Mouse (Mus musculus): Measurements from ENCODE around the gene Pdcd6ip. TPM values are rescaled to one million over a fixed set of nuclear protein-coding genes. Genes with fewer than 3 reads are reported as not detected.

Gene Pdcd6ip
- polyA plus RNA-seq, 1 experiment = 56.3 TPM

DNA sequence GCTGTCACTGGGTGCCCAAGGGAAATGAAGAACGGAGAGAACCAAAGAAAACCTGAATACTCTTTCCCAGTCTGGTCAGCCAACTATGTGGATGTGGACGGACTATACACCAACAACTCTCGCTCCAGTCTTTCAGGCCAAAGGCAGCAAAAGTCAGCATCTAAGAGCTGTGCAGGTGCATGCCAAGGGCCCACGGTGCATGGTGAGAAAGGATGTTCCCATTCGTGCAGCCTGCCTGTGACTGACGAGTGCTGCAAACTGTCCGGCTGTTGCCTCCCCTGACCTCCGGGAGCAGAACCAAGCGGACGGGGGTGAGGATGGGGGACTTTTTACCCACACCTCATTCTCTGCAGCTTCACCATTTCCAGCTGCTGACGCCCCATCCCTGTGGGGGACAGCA is 78.9 kb downstream of the Pdcd6ip start:
- H3K4me2 ChIP-seq (ENCODE audit: low read depth) = no peak overlapping the region
- no peak for TF ChIP-seq MAX (IDR thresholded peaks at IDR 0.05; ENCODE audit: low read depth)
- no peak for TF ChIP-seq MYOG (IDR thresholded peaks at IDR 0.05; ENCODE audit: control insufficient read depth in 1 of 3, insufficient read depth in 1 of 3, insufficient read length in 2 of 3, low read depth in 2 of 3)
- no peak for TF ChIP-seq POLR2A (IDR thresholded peaks at IDR 0.05; ENCODE audit: insufficient read length, low read depth)
- no peak for TF ChIP-seq USF1 (IDR thresholded peaks at IDR 0.05; ENCODE audit: low read depth)
- TF ChIP-seq TCF12 (IDR thresholded peaks at IDR 0.05; ENCODE audit: insufficient read depth, poor library complexity, severe bottlenecking) = no peak
- no peak for TF ChIP-seq SRF (IDR thresholded peaks at IDR 0.05; ENCODE audit: control insufficient read depth, insufficient read length, low read depth)
- no peak for TF ChIP-seq CEBPB (IDR thresholded peaks at IDR 0.05; ENCODE audit: insufficient read depth, poor library complexity, severe bottlenecking)
- TF ChIP-seq E2F4 (IDR thresholded peaks at IDR 0.05; ENCODE audit: insufficient read depth) = no peak
- TF ChIP-seq TCF3 (IDR thresholded peaks at IDR 0.05; ENCODE audit: insufficient read length, low read depth) = no peak
- TF ChIP-seq REST (IDR thresholded peaks at IDR 0.05; ENCODE audit: insufficient read depth, insufficient read length) = no peak
- TF ChIP-seq POLR2AphosphoS2 (IDR thresholded peaks at IDR 0.05; ENCODE audit: insufficient read length, low read depth) = no peak
- no peak for TF ChIP-seq MYOD1 (IDR thresholded peaks at IDR 0.05; ENCODE audit: control insufficient read depth in 1 of 3, insufficient read length in 2 of 3, low read depth in 2 of 3)
- H3ac ChIP-seq (ENCODE audit: control insufficient read depth, insufficient read length) = no peak overlapping the region
- H3K4me3 ChIP-seq = no peak overlapping the region
- no peaks in the 10 kb centered on the region for H3K36me3 ChIP-seq (ENCODE audit: control insufficient read depth, insufficient read depth)
- no peaks in the 10 kb centered on the region for H3K79me2 ChIP-seq (ENCODE audit: control insufficient read depth, insufficient read depth)
- H3K27me3 ChIP-seq (ENCODE audit: control insufficient read depth, insufficient read depth, insufficient read length) = no peaks in the 10 kb centered on the region

DNA sequence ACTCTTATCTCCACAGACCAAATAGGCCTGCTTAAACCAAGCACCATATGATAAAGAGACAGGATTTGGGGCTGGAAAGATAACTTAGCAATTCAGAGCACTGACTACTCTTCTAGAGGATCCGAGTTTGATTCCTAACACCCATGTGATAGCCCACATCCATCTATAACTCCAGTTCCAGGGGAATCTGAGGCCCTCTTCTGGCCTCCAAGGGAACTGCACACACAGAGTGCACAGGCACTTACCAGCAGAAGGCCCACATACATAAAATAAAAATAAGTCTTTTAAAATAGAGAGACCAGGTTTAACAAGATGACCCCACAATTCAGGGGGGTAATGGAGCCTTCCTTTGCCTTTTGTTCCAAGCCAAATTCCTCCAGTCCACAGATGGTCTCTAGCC is 79.3 kb downstream of the Pdcd6ip start:
- no peak for TF ChIP-seq E2F4 (IDR thresholded peaks at IDR 0.05; ENCODE audit: insufficient read depth)
- no peak for TF ChIP-seq TCF3 (IDR thresholded peaks at IDR 0.05; ENCODE audit: insufficient read length, low read depth)
- TF ChIP-seq POLR2A (IDR thresholded peaks at IDR 0.05; ENCODE audit: insufficient read length, low read depth) = no peak
- TF ChIP-seq MYOG (IDR thresholded peaks at IDR 0.05; ENCODE audit: control insufficient read depth in 1 of 3, insufficient read depth in 1 of 3, insufficient read length in 2 of 3, low read depth in 2 of 3) = no peak
- TF ChIP-seq CEBPB (IDR thresholded peaks at IDR 0.05; ENCODE audit: insufficient read depth, poor library complexity, severe bottlenecking) = no peak
- no peak for TF ChIP-seq USF1 (IDR thresholded peaks at IDR 0.05; ENCODE audit: low read depth)
- no peak for TF ChIP-seq REST (IDR thresholded peaks at IDR 0.05; ENCODE audit: insufficient read depth, insufficient read length)
- no peak for TF ChIP-seq MAX (IDR thresholded peaks at IDR 0.05; ENCODE audit: low read depth)
- TF ChIP-seq MYOD1 (IDR thresholded peaks at IDR 0.05; ENCODE audit: control insufficient read depth in 1 of 3, insufficient read length in 2 of 3, low read depth in 2 of 3) = no peak
- TF ChIP-seq SRF (IDR thresholded peaks at IDR 0.05; ENCODE audit: control insufficient read depth, insufficient read length, low read depth) = no peak
- TF ChIP-seq TCF12 (IDR thresholded peaks at IDR 0.05; ENCODE audit: insufficient read depth, poor library complexity, severe bottlenecking) = no peak
- TF ChIP-seq POLR2AphosphoS2 (IDR thresholded peaks at IDR 0.05; ENCODE audit: insufficient read length, low read depth) = no peak
- no peak overlapping the region for H3K4me3 ChIP-seq
- no peaks in the 10 kb centered on the region for H3K36me3 ChIP-seq (ENCODE audit: control insufficient read depth, insufficient read depth)
- no peak overlapping the region for H3K4me2 ChIP-seq (ENCODE audit: low read depth)
- H3K27me3 ChIP-seq (ENCODE audit: control insufficient read depth, insufficient read depth, insufficient read length) = no peaks in the 10 kb centered on the region
- H3ac ChIP-seq (ENCODE audit: control insufficient read depth, insufficient read length) = no peak overlapping the region
- H3K79me2 ChIP-seq (ENCODE audit: control insufficient read depth, insufficient read depth) = no peaks in the 10 kb centered on the region

DNA sequence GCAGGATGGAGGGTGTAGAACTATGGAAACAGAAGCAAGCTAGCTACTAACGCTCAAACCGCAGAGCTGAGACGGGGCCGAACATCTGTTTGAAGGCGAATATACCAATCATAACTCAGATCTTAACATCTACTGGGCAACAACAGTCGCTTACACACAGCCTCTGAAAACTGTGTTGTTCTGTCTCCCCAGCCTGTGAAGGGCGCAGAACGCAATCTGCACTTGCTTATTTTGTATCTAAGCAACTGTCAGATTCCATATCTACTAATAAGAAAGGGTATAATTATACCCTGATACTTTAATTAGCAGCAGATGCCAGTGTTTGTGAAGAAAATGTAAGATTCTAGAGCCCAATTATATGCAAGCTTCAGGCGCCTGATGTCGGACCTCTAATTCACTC is 81.3 kb downstream of the Pdcd6ip start:
- Histone ChIP-seq H3K4me2 (ENCODE audit: low read depth) (no peak overlapping the region), H3K36me3 (ENCODE audit: control insufficient read depth, insufficient read depth) (no peaks in the 10 kb centered on the region), H3K27me3 (ENCODE audit: control insufficient read depth, insufficient read depth, insufficient read length) (no peaks in the 10 kb centered on the region), H3ac (ENCODE audit: control insufficient read depth, insufficient read length) (no peak overlapping the region), H3K79me2 (ENCODE audit: control insufficient read depth, insufficient read depth) (no peaks in the 10 kb centered on the region), H3K4me3 (no peak overlapping the region)
- TF ChIP-seq TCF12 (IDR thresholded peaks at IDR 0.05; ENCODE audit: insufficient read depth, poor library complexity, severe bottlenecking) (no peak), MYOD1 (IDR thresholded peaks at IDR 0.05; ENCODE audit: control insufficient read depth in 1 of 3, insufficient read length in 2 of 3, low read depth in 2 of 3) (no peak), POLR2AphosphoS2 (IDR thresholded peaks at IDR 0.05; ENCODE audit: insufficient read length, low read depth) (no peak), E2F4 (IDR thresholded peaks at IDR 0.05; ENCODE audit: insufficient read depth) (no peak), TCF3 (IDR thresholded peaks at IDR 0.05; ENCODE audit: insufficient read length, low read depth) (no peak), USF1 (IDR thresholded peaks at IDR 0.05; ENCODE audit: low read depth) (no peak), MYOG (IDR thresholded peaks at IDR 0.05; ENCODE audit: control insufficient read depth in 1 of 3, insufficient read depth in 1 of 3, insufficient read length in 2 of 3, low read depth in 2 of 3) (no peak), CEBPB (IDR thresholded peaks at IDR 0.05; ENCODE audit: insufficient read depth, poor library complexity, severe bottlenecking) (no peak), REST (IDR thresholded peaks at IDR 0.05; ENCODE audit: insufficient read depth, insufficient read length) (no peak), MAX (IDR thresholded peaks at IDR 0.05; ENCODE audit: low read depth) (no peak), POLR2A (IDR thresholded peaks at IDR 0.05; ENCODE audit: insufficient read length, low read depth) (no peak), SRF (IDR thresholded peaks at IDR 0.05; ENCODE audit: control insufficient read depth, insufficient read length, low read depth) (no peak)

DNA sequence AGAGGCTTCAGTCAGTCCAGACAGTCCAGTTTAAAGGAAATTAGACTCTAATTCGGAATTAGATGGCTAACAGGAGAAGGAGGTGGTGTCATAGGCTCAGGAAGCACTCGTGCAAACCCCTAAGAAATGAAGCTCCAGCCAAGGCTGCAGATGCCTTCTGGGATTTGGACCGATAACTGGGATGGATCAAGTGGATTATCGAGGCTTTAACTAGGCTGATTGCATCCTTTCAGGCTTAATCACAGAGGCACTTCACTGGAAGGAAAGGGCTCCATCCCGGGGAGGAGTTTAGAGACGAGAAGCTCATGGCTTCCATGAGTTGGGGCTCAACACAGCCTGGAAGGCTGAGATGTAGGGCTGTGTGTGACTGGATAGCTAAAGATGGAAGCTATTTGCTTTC is 84.0 kb downstream of the Pdcd6ip start:
- Histone ChIP-seq H3ac (ENCODE audit: control insufficient read depth, insufficient read length) (no peak overlapping the region), H3K36me3 (ENCODE audit: control insufficient read depth, insufficient read depth) (no peaks in the 10 kb centered on the region), H3K27me3 (ENCODE audit: control insufficient read depth, insufficient read depth, insufficient read length) (no peaks in the 10 kb centered on the region), H3K4me3 (no peak overlapping the region), H3K4me2 (ENCODE audit: low read depth) (no peak overlapping the region), H3K79me2 (ENCODE audit: control insufficient read depth, insufficient read depth) (no peaks in the 10 kb centered on the region)
- no peak for TF ChIP-seq MYOG (IDR thresholded peaks at IDR 0.05; ENCODE audit: control insufficient read depth in 1 of 3, insufficient read depth in 1 of 3, insufficient read length in 2 of 3, low read depth in 2 of 3)
- TF ChIP-seq CEBPB (IDR thresholded peaks at IDR 0.05; ENCODE audit: insufficient read depth, poor library complexity, severe bottlenecking) = no peak
- TF ChIP-seq SRF (IDR thresholded peaks at IDR 0.05; ENCODE audit: control insufficient read depth, insufficient read length, low read depth) = no peak
- no peak for TF ChIP-seq USF1 (IDR thresholded peaks at IDR 0.05; ENCODE audit: low read depth)

DNA sequence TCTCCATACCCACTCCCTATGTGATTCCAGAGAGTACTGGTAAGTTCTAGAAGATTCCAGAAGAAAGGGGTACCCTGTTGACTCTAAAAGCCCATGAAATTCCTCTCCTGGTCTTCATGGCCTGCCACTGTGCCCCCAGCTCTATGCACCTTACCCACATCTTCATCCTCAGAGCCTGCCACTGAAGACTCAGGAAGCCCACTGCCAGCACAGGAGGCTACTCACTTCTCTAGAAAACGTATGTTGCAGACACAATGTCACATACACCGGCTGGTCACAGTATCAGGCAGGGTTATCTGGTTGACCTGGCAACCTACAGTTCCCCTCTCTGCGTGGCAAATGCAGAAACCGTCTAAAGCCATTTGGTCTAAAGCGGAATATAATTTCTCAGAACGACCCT is 91.0 kb downstream of the Pdcd6ip start:
- H3K79me2 ChIP-seq (ENCODE audit: control insufficient read depth, insufficient read depth) = no peaks in the 10 kb centered on the region
- no peaks in the 10 kb centered on the region for H3K27me3 ChIP-seq (ENCODE audit: control insufficient read depth, insufficient read depth, insufficient read length)
- H3K4me2 ChIP-seq (ENCODE audit: low read depth) = no peak overlapping the region
- H3K4me3 ChIP-seq = no peak overlapping the region
- no peak overlapping the region for H3ac ChIP-seq (ENCODE audit: control insufficient read depth, insufficient read length)
- TF ChIP-seq SRF (IDR thresholded peaks at IDR 0.05; ENCODE audit: control insufficient read depth, insufficient read length, low read depth) (no peak), MYOD1 (IDR thresholded peaks at IDR 0.05; ENCODE audit: control insufficient read depth in 1 of 3, insufficient read length in 2 of 3, low read depth in 2 of 3) (no peak), E2F4 (IDR thresholded peaks at IDR 0.05; ENCODE audit: insufficient read depth) (no peak), MAX (IDR thresholded peaks at IDR 0.05; ENCODE audit: low read depth) (no peak), TCF3 (IDR thresholded peaks at IDR 0.05; ENCODE audit: insufficient read length, low read depth) (no peak), POLR2A (IDR thresholded peaks at IDR 0.05; ENCODE audit: insufficient read length, low read depth) (no peak), CEBPB (IDR thresholded peaks at IDR 0.05; ENCODE audit: insufficient read depth, poor library complexity, severe bottlenecking) (no peak)
- no peaks in the 10 kb centered on the region for H3K36me3 ChIP-seq (ENCODE audit: control insufficient read depth, insufficient read depth)

Measured in myocyte (in vitro differentiated cells).